Mouse (Mus musculus): Measurements from ENCODE around the gene Gpx4. TPM values are rescaled to one million over a fixed set of nuclear protein-coding genes. Genes with fewer than 3 reads are reported as not detected.

Gpx4 gene
- polyA plus RNA-seq, 1 experiment from 2014 or later = 1,519 TPM

- no peak for ATAC-seq
- peaks cover 76% of the 10 kb centered on the region for H3K36me3 ChIP-seq (ENCODE audit: control insufficient read depth, insufficient read depth)
- WGBS = 59% methylated on average over 16 of the region's 16 CpGs
Observed at GRCm38 (mm10) chr10:80080396-80081070, 33.6 kb downstream of the Gpx4 start.

GRCm38 (mm10) chr10:80081075-80081474 lies 34.1 kb downstream of the Gpx4 start:
- H3K27ac ChIP-seq (ENCODE audit: low read depth, low read length) = no peak overlapping the region
- no peak for ATAC-seq
- 69% methylated on average over 3 of the region's 3 CpGs for whole genome bisulfite sequencing
- 0 out of 2 replicates have a peak, but pooled peaks have one; percentile 15 for TF ChIP-seq CTCF (IDR thresholded peaks at IDR 0.05; ENCODE audit: low read depth)
- no peaks in the 10 kb centered on the region for H3K9me3 ChIP-seq (ENCODE audit: control insufficient read depth)
- no peaks in the 10 kb centered on the region for H3K27me3 ChIP-seq (replicated peaks; ENCODE audit: control insufficient read depth, insufficient read depth, low read length)
- H3K4me1 ChIP-seq (replicated peaks; ENCODE audit: control insufficient read depth, insufficient read depth, low read length) = no peaks in the 10 kb centered on the region
- no peak overlapping the region for H3K9ac ChIP-seq (ENCODE audit: low read depth, low read length)
- H3K4me2 ChIP-seq (replicated peaks; ENCODE audit: low read depth) = no peak overlapping the region
- H3K36me3 ChIP-seq (ENCODE audit: control insufficient read depth, insufficient read depth) = peaks cover 77% of the 10 kb centered on the region
- H3K4me3 ChIP-seq (ENCODE audit: low read depth, low read length) = no peak overlapping the region

More at GRCm38 (mm10) chr10:80080396-80081070, 33.6 kb downstream of the Gpx4 start:
- no peak overlapping the region; the same call in 1 of the 2 replicates for H3K27ac ChIP-seq (ENCODE audit: low read depth, low read length)
- H3K9me3 ChIP-seq (ENCODE audit: control insufficient read depth) = no peaks in the 10 kb centered on the region
- TF ChIP-seq CTCF (IDR thresholded peaks at IDR 0.05; ENCODE audit: low read depth) = no peak
- H3K9ac ChIP-seq (ENCODE audit: low read depth, low read length) = no peak overlapping the region
- no peak overlapping the region for H3K4me2 ChIP-seq (replicated peaks; ENCODE audit: low read depth)
- H3K27me3 ChIP-seq (replicated peaks; ENCODE audit: control insufficient read depth, insufficient read depth, low read length) = no peaks in the 10 kb centered on the region
- H3K4me3 ChIP-seq (ENCODE audit: low read depth, low read length) = no peak overlapping the region
- H3K4me1 ChIP-seq (replicated peaks; ENCODE audit: control insufficient read depth, insufficient read depth, low read length) = no peaks in the 10 kb centered on the region

- WGBS = 54% methylated on average over 9 of the region's 9 CpGs
- H3K36me3 ChIP-seq (ENCODE audit: control insufficient read depth, insufficient read depth) = peaks cover 64% of the 10 kb centered on the region
- no peak overlapping the region for H3K9ac ChIP-seq (ENCODE audit: low read depth, low read length)
- H3K9me3 ChIP-seq (ENCODE audit: control insufficient read depth) = no peaks in the 10 kb centered on the region
- TF ChIP-seq CTCF (IDR thresholded peaks at IDR 0.05; ENCODE audit: low read depth) = no peak
- no peak overlapping the region for H3K4me3 ChIP-seq (ENCODE audit: low read depth, low read length)
- H3K27me3 ChIP-seq (replicated peaks; ENCODE audit: control insufficient read depth, insufficient read depth, low read length) = no peaks in the 10 kb centered on the region
- H3K4me1 ChIP-seq (replicated peaks; ENCODE audit: control insufficient read depth, insufficient read depth, low read length) = no peaks in the 10 kb centered on the region
- no peak overlapping the region for H3K27ac ChIP-seq (ENCODE audit: low read depth, low read length)
- no peak for ATAC-seq
- no peak overlapping the region for H3K4me2 ChIP-seq (replicated peaks; ENCODE audit: low read depth)
Observed at GRCm38 (mm10) chr10:80084817-80085487, 38.0 kb downstream of the Gpx4 start.

GRCm38 (mm10) chr10:80086847-80087246 lies 39.9 kb downstream of the Gpx4 start:
- Histone ChIP-seq H3K27me3 (replicated peaks; ENCODE audit: control insufficient read depth, insufficient read depth, low read length) (no peaks in the 10 kb centered on the region), H3K4me2 (replicated peaks; ENCODE audit: low read depth) (no peak overlapping the region), H3K9me3 (ENCODE audit: control insufficient read depth) (no peaks in the 10 kb centered on the region), H3K4me1 (replicated peaks; ENCODE audit: control insufficient read depth, insufficient read depth, low read length) (no peaks in the 10 kb centered on the region), H3K9ac (ENCODE audit: low read depth, low read length) (no peak overlapping the region), H3K4me3 (ENCODE audit: low read depth, low read length) (no peak overlapping the region), H3K36me3 (ENCODE audit: control insufficient read depth, insufficient read depth) (peaks cover 50% of the 10 kb centered on the region), H3K27ac (ENCODE audit: low read depth, low read length) (no peak overlapping the region)
- no peak for TF ChIP-seq CTCF (IDR thresholded peaks at IDR 0.05; ENCODE audit: low read depth)
- ATAC-seq = no peak
- WGBS = 78% methylated on average over 3 of the region's 3 CpGs

- Histone ChIP-seq H3K4me3 (ENCODE audit: low read depth, low read length) (no peak overlapping the region), H3K36me3 (ENCODE audit: control insufficient read depth, insufficient read depth) (peaks cover 44% of the 10 kb centered on the region), H3K9me3 (ENCODE audit: control insufficient read depth) (no peaks in the 10 kb centered on the region), H3K4me1 (replicated peaks; ENCODE audit: control insufficient read depth, insufficient read depth, low read length) (no peaks in the 10 kb centered on the region), H3K9ac (ENCODE audit: low read depth, low read length) (no peak overlapping the region), H3K27me3 (replicated peaks; ENCODE audit: control insufficient read depth, insufficient read depth, low read length) (no peaks in the 10 kb centered on the region), H3K27ac (ENCODE audit: low read depth, low read length) (no peak overlapping the region), H3K4me2 (replicated peaks; ENCODE audit: low read depth) (no peak overlapping the region)
- TF ChIP-seq CTCF (IDR thresholded peaks at IDR 0.05; ENCODE audit: low read depth) = no peak
- ATAC-seq = no peak
- WGBS = 83% methylated on average over 8 of the region's 8 CpGs
Observed at GRCm38 (mm10) chr10:80087483-80087882, 40.5 kb downstream of the Gpx4 start.

GRCm38 (mm10) chr10:80089146-80089545 lies 42.2 kb downstream of the Gpx4 start:
- peak; percentile 52 for TF ChIP-seq CTCF (IDR thresholded peaks at IDR 0.05; ENCODE audit: low read depth)
- Histone ChIP-seq H3K4me1 (replicated peaks; ENCODE audit: control insufficient read depth, insufficient read depth, low read length) (no peaks in the 10 kb centered on the region), H3K9me3 (ENCODE audit: control insufficient read depth) (no peaks in the 10 kb centered on the region), H3K36me3 (ENCODE audit: control insufficient read depth, insufficient read depth) (peaks cover 31% of the 10 kb centered on the region), H3K27ac (ENCODE audit: low read depth, low read length) (no peak overlapping the region), H3K9ac (ENCODE audit: low read depth, low read length) (no peak overlapping the region), H3K4me2 (replicated peaks; ENCODE audit: low read depth) (no peak overlapping the region), H3K27me3 (replicated peaks; ENCODE audit: control insufficient read depth, insufficient read depth, low read length) (no peaks in the 10 kb centered on the region), H3K4me3 (ENCODE audit: low read depth, low read length) (no peak overlapping the region)
- 53% methylated on average over 4 of the region's 4 CpGs for WGBS
- ATAC-seq = peak; percentile 23

Data from intestine, postnatal 0 days (tissue).